Mouse (Mus musculus) MEL (cell line): Measurements from ENCODE around the gene Gtf2h1. TPM values are rescaled to one million over a fixed set of nuclear protein-coding genes. Genes with fewer than 3 reads are reported as not detected.

Source experiments
- DNase-seq: peaks from one replicate; pipeline ENCODE4 v3.0.0; 2011; ENCODE audit warnings: low read depth, low spot score
- H3K27ac ChIP-seq: 2 replicates; pipeline ENCODE4 v1.5.1; 2012; ENCODE audit warnings: low read depth, mild to moderate bottlenecking, control low read depth, low read length, moderate library complexity; ENCODE audit not compliant: control insufficient read depth
- H3K27me3 ChIP-seq, 2 experiments: fragments of 150-350 bp in 1 of 2; sonication (generic) in 1 of 2; 2 replicates each; pipeline ENCODE4 v1.6.1; 2012; ENCODE audit warnings: low read length in 2 of 2, mild to moderate bottlenecking in 2 of 2, improper control_type of control experiment in 1 of 2, moderate library complexity in 1 of 2; ENCODE audit not compliant: insufficient read depth in 2 of 2, control insufficient read depth in 1 of 2
- H3K36me3 ChIP-seq, 2 experiments: 2 replicates each; pipeline ENCODE4 v1.6.1; 2012 to 2014; ENCODE audit warnings: low read length in 2 of 2, improper control_type of control experiment in 1 of 2, inconsistent platforms in 1 of 2, mild to moderate bottlenecking in 1 of 2; ENCODE audit not compliant: insufficient read depth in 2 of 2, control insufficient read depth in 1 of 2
- H3K4me1 ChIP-seq, 2 experiments: fragments of 150-350 bp in 1 of 2; sonication (generic) in 1 of 2; 2 replicates each; pipeline ENCODE4 v1.6.1; 2012; ENCODE audit warnings: low read length in 2 of 2, improper control_type of control experiment in 1 of 2, mild to moderate bottlenecking in 1 of 2; ENCODE audit not compliant: insufficient read depth in 2 of 2, control insufficient read depth in 1 of 2
- H3K4me3 ChIP-seq, 2 experiments: fragments of 150-350 bp in 1 of 2; sonication (generic) in 1 of 2; 2 replicates each; pipeline ENCODE4 v1.5.1; 2012; ENCODE audit warnings: low read depth in 2 of 2, low read length in 2 of 2, mild to moderate bottlenecking in 2 of 2, moderate library complexity in 2 of 2, control low read depth in 1 of 2, improper control_type of control experiment in 1 of 2; ENCODE audit not compliant: control insufficient read depth in 1 of 2, insufficient read depth in 1 of 2
- H3K79me2 ChIP-seq: 2 replicates; pipeline ENCODE4 v1.6.1; 2012; ENCODE audit warnings: mild to moderate bottlenecking, low read length, moderate library complexity; ENCODE audit not compliant: control insufficient read depth, poor library complexity, insufficient read depth
- H3K9ac ChIP-seq: 2 replicates; pipeline ENCODE4 v1.6.1; 2012; ENCODE audit warnings: low read depth, mild to moderate bottlenecking, control low read depth, low read length, moderate library complexity; ENCODE audit not compliant: control insufficient read depth, poor library complexity, severe bottlenecking
- H3K9me3 ChIP-seq: fragments of 150-350 bp; sonication (generic); replicated peaks from 2 replicates; pipeline ENCODE4 v1.6.1; 2012; ENCODE audit warnings: mild to moderate bottlenecking, low read length, improper control_type of control experiment, moderate library complexity; ENCODE audit not compliant: insufficient read depth
- BHLHE40 ChIP-seq: IDR thresholded peaks from 2 replicates; pipeline ENCODE4 v1.6.1; 2012; ENCODE audit warnings: low read depth, mild to moderate bottlenecking, inconsistent platforms, low read length, improper control_type of control experiment, borderline replicate concordance
- CHD1 ChIP-seq: IDR thresholded peaks from 2 replicates; pipeline ENCODE4 v1.6.1; 2012; ENCODE audit warnings: low read depth, mild to moderate bottlenecking, inconsistent platforms, low read length, improper control_type of control experiment
- CHD2 ChIP-seq: IDR thresholded peaks from 2 replicates; pipeline ENCODE4 v1.6.1; 2011; ENCODE audit warnings: low read length, improper control_type of control experiment
- CTCF ChIP-seq, 3 experiments: IDR thresholded peaks in 2 of 3; conservative IDR thresholded peaks in 1 of 3; 2 replicates each; pipeline ENCODE4 v1.5.1; 2011 to 2012; ENCODE audit warnings: low read length in 3 of 3, low read depth in 2 of 3, mild to moderate bottlenecking in 2 of 3, improper control_type of control experiment in 1 of 3, inconsistent platforms in 1 of 3, mixed read lengths in 1 of 3, moderate library complexity in 1 of 3; ENCODE audit not compliant: control insufficient read depth in 1 of 3, insufficient read depth in 1 of 3, poor library complexity in 1 of 3, severe bottlenecking in 1 of 3
- EP300 ChIP-seq, 2 experiments: IDR thresholded peaks; 2 replicates each; pipeline ENCODE4 v1.6.1; 2011; ENCODE audit warnings: improper control_type of control experiment in 2 of 2, low read length in 2 of 2, low read depth in 1 of 2, mild to moderate bottlenecking in 1 of 2
- HCFC1 ChIP-seq: IDR thresholded peaks from 2 replicates; pipeline ENCODE4 v1.6.1; 2012; ENCODE audit warnings: low read depth, mild to moderate bottlenecking, inconsistent platforms, low read length, improper control_type of control experiment, moderate library complexity
- JUND ChIP-seq: IDR thresholded peaks from 2 replicates; pipeline ENCODE4 v1.6.1; 2011; ENCODE audit warnings: low read depth, mild to moderate bottlenecking, improper control_type of control experiment, low read length
- KAT2A ChIP-seq: conservative IDR thresholded peaks from 2 replicates; pipeline ENCODE4 v1.6.1; 2012; ENCODE audit warnings: low read depth, low read length, improper control_type of control experiment, inconsistent platforms
- MAFK ChIP-seq: IDR thresholded peaks from 2 replicates; pipeline ENCODE4 v1.6.1; 2011; ENCODE audit warnings: low read depth, mild to moderate bottlenecking, low read length, improper control_type of control experiment, borderline replicate concordance
- MEF2A ChIP-seq: IDR thresholded peaks from 2 replicates; pipeline ENCODE4 v1.6.1; 2014; ENCODE audit warnings: low read depth, mild to moderate bottlenecking, inconsistent platforms, low read length, improper control_type of control experiment; ENCODE audit not compliant: poor library complexity, insufficient replicate concordance, severe bottlenecking; ENCODE audit errors: extremely low read depth
- POLR2AphosphoS2 ChIP-seq: IDR thresholded peaks from 2 replicates; pipeline ENCODE4 v1.6.1; 2011; ENCODE audit warnings: low read length, improper control_type of control experiment
- RCOR1 ChIP-seq: IDR thresholded peaks from 2 replicates; pipeline ENCODE4 v1.6.1; 2012; ENCODE audit warnings: low read depth, mild to moderate bottlenecking, inconsistent platforms, low read length, improper control_type of control experiment
- TAL1 ChIP-seq: IDR thresholded peaks from 2 replicates; pipeline ENCODE4 v1.6.1; 2012; ENCODE audit warnings: mild to moderate bottlenecking, inconsistent platforms, low read length, moderate library complexity, mixed read lengths
- UBTF ChIP-seq: IDR thresholded peaks from 2 replicates; pipeline ENCODE4 v1.6.1; 2012; ENCODE audit warnings: low read depth, mild to moderate bottlenecking, inconsistent platforms, low read length, improper control_type of control experiment, moderate library complexity, borderline replicate concordance; ENCODE audit not compliant: insufficient read depth
- USF1 ChIP-seq: IDR thresholded peaks from 2 replicates; pipeline ENCODE4 v1.6.1; 2014; ENCODE audit warnings: low read depth, mild to moderate bottlenecking, inconsistent platforms, low read length, improper control_type of control experiment, moderate library complexity
- USF2 ChIP-seq, 2 experiments: IDR thresholded peaks; 2 replicates each; pipeline ENCODE4 v1.6.1; 2011 to 2012; ENCODE audit warnings: improper control_type of control experiment in 2 of 2, low read length in 2 of 2, borderline replicate concordance in 1 of 2, inconsistent platforms in 1 of 2, low read depth in 1 of 2, mild to moderate bottlenecking in 1 of 2; ENCODE audit not compliant: insufficient read depth in 1 of 2
- polyA plus RNA-seq, 2 experiments: library from polyadenylated mRNA; stranded (reverse) in 1 of 2; unstranded in 1 of 2; fragments of >175 nt in 1 of 2; fragments of >200 nt in 1 of 2; gene quantifications; 2 replicates each; pipeline versions ENCODE4 v1.2.1 to v1.2.4; 2012; ENCODE audit warnings: low replicate concordance in 2 of 2, low read depth in 1 of 2; ENCODE audit not compliant: insufficient read length in 2 of 2, insufficient read depth in 1 of 2, missing spikeins in 1 of 2
- total RNA-seq: library from RNA; depleted of rRNA; stranded (reverse); fragments of 300-350 nt; gene quantifications from 2 replicates; pipeline ENCODE4 v1.2.3, GENCODE M21; 2012

The Gtf2h1 gene
- total and polyA plus RNA-seq, 3 experiments = 105 to 142 TPM; not detected in 1

DNA sequence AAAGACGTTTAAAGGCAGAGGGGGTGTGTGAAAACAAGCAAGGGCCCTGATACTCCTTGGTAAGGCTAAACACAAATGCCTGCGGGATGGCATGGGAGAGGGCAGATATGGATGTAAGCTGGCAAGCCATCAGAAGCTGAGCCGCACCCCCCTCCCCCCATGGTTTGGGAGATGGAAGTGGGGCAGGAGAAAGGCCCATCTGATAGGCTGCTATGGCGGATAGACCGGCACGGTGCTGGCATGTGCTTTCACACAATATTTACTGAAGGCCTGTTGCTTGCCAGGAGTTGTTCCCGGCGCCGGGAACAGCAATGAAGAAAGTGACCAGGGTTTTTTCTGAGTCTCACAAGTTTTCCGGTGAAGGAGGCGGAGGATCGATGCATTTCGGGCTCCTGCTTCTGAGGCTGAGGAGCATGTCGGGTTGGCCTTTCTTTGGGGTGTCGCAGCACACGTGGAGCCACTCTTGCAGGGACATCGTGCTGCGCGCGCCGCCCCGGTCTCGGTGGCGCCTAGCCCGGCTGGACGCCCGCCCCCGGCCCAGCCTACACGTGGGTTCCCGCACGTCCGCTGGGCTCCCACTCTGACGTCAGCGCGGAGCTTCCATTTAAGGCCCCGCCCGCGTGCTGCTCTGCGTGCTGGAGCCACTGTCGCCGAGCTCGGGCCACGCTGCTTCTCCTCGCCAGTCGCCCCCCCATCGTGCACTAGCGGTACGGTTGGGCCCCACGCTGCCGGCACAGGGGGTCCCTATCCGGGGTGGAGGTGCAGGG is 49.5 kb downstream of the Gtf2h1 start (continued):
- 0 out of 6 replicates have a peak, but pooled peaks of 1 of the 3 experiments have one; percentile 9 for TF ChIP-seq CTCF (IDR thresholded peaks at IDR 0.05 in 2 of 3, conservative IDR thresholded peaks at IDR 0.05 in 1 of 3; ENCODE audit: control insufficient read depth in 1 of 3, insufficient read depth in 1 of 3, low read depth in 2 of 3, low read length in 3 of 3, poor library complexity in 1 of 3, severe bottlenecking in 1 of 3)
- no peak for TF ChIP-seq MAFK
- TF ChIP-seq CHD1 = no peak
- peak; percentile 51 for TF ChIP-seq BHLHE40
- TF ChIP-seq, all 39 proteins: peak for 24

GRCm38 (mm10) chr7:46845978-46846485 is 50.1 kb downstream of the Gtf2h1 start:
- Histone ChIP-seq H3K9me3 (no peaks in the 10 kb centered on the region), H3K27me3 (no peaks in the 10 kb centered on the region), H3K36me3 (peaks cover 20 to 24% of the 10 kb centered on the region in 2 experiments), H3K4me1 (peaks cover 0 to 11% of the 10 kb centered on the region in 2 experiments), H3K79me2 (peaks cover 31% of the 10 kb centered on the region), H3K4me3 (peak overlapping the region; percentile 84 to 94), H3K9ac (peak overlapping the region; percentile 94), H3K27ac (peak overlapping the region; percentile 86)
- TF ChIP-seq EP300 (IDR thresholded peaks at IDR 0.05; ENCODE audit: low read depth in 1 of 2, low read length in 2 of 2) (no peak), USF1 (no peak), JUND (no peak), CHD1 (no peak), MEF2A (no peak), TAL1 (no peak), MAFK (no peak), UBTF (no peak), USF2 (IDR thresholded peaks at IDR 0.05; ENCODE audit: borderline replicate concordance in 1 of 2, insufficient read depth in 1 of 2, low read depth in 1 of 2, low read length in 2 of 2) (no peak), RCOR1 (no peak), KAT2A (no peak), CHD2 (no peak), POLR2AphosphoS2 (no peak), HCFC1 (no peak)
- DNase-seq = peak; percentile 62
